Mouse (Mus musculus): ENCODE measurements around the gene Ccdc81. TPM values are rescaled to one million over a fixed set of nuclear protein-coding genes. Genes with fewer than 3 reads are reported as not detected.
A peak's percentile ranks its signal among the peaks of the same experiment; 100 is the strongest.

The Ccdc81 gene
- total and polyA plus RNA-seq, 3 experiments = not detected

- TF ChIP-seq MAFK (IDR thresholded peaks at IDR 0.05; ENCODE audit: borderline replicate concordance, low read depth, low read length) (no peak), TAL1 (IDR thresholded peaks at IDR 0.05; ENCODE audit: low read length) (no peak), BHLHE40 (IDR thresholded peaks at IDR 0.05; ENCODE audit: borderline replicate concordance, low read depth, low read length) (no peak), MAZ (IDR thresholded peaks at IDR 0.05; ENCODE audit: low read depth, low read length) (no peak), KAT2A (conservative IDR thresholded peaks at IDR 0.05; ENCODE audit: low read depth, low read length) (no peak), ELF1 (IDR thresholded peaks at IDR 0.05; ENCODE audit: low read depth, low read length) (no peak), GATA1 (IDR thresholded peaks at IDR 0.05; ENCODE audit: low read depth, low read length) (no peak)
- Histone ChIP-seq H3K4me3 (ENCODE audit: control insufficient read depth in 1 of 2, insufficient read depth in 1 of 2, low read depth in 2 of 2, low read length in 2 of 2) (no peak overlapping the region), H3K4me1 (ENCODE audit: control insufficient read depth in 1 of 2, insufficient read depth in 2 of 2, low read length in 2 of 2) (peaks cover 0 to 4% of the 10 kb centered on the region in 2 experiments; a peak in 1 of 4 replicates), H3K27me3 (ENCODE audit: control insufficient read depth in 1 of 2, insufficient read depth in 2 of 2, low read length in 2 of 2) (no peaks in the 10 kb centered on the region), H3K9me3 (replicated peaks; ENCODE audit: insufficient read depth, low read length) (no peaks in the 10 kb centered on the region), H3K27ac (ENCODE audit: control insufficient read depth, low read depth, low read length) (no peak overlapping the region), H3K36me3 (ENCODE audit: control insufficient read depth in 1 of 2, insufficient read depth in 2 of 2, low read length in 2 of 2) (no peaks in the 10 kb centered on the region), H3K79me2 (ENCODE audit: control insufficient read depth, insufficient read depth, low read length, poor library complexity) (no peaks in the 10 kb centered on the region), H3K9ac (ENCODE audit: control insufficient read depth, low read depth, low read length, poor library complexity, severe bottlenecking) (no peak overlapping the region)
- no peak for DNase-seq (ENCODE audit: low read depth, low spot score)
These were observed 44.6 kb upstream of the Ccdc81 start for GRCm38 (mm10) chr7:89948026-89948425.

GRCm38 (mm10) chr7:89940571-89941463 is 37.4 kb upstream of the Ccdc81 start, which contains the start of gene Hikeshi:
Gene Hikeshi (minus strand): TSS chr7:89941204.
- H3K27ac ChIP-seq (ENCODE audit: control insufficient read depth, low read depth, low read length) = peak within 1 kb of the TSS; percentile 83
- H3K79me2 ChIP-seq (ENCODE audit: control insufficient read depth, insufficient read depth, low read length, poor library complexity) = peaks cover 15% of the 10 kb centered on the region
- DNase-seq (ENCODE audit: low read depth, low spot score) = peak; percentile 99
- no peaks in the 10 kb centered on the region for H3K9me3 ChIP-seq (replicated peaks; ENCODE audit: insufficient read depth, low read length)
- H3K36me3 ChIP-seq (ENCODE audit: control insufficient read depth in 1 of 2, insufficient read depth in 2 of 2, low read length in 2 of 2) = peaks cover 0 to 5% of the 10 kb centered on the region in 2 experiments; a peak in 1 of 4 replicates
- no peaks in the 10 kb centered on the region for H3K27me3 ChIP-seq (ENCODE audit: control insufficient read depth in 1 of 2, insufficient read depth in 2 of 2, low read length in 2 of 2)
- H3K9ac ChIP-seq (ENCODE audit: control insufficient read depth, low read depth, low read length, poor library complexity, severe bottlenecking) = peak within 1 kb of the TSS; percentile 82
- peak within 1 kb of the TSS; percentile 71 to 96 for H3K4me3 ChIP-seq (ENCODE audit: control insufficient read depth in 1 of 2, insufficient read depth in 1 of 2, low read depth in 2 of 2, low read length in 2 of 2)
- peaks cover 0 to 5% of the 10 kb centered on the region in 2 experiments; a peak in 2 of 4 replicates for H3K4me1 ChIP-seq (ENCODE audit: control insufficient read depth in 1 of 2, insufficient read depth in 2 of 2, low read length in 2 of 2)
- TF ChIP-seq POLR2AphosphoS5 (IDR thresholded peaks at IDR 0.05; ENCODE audit: borderline replicate concordance, low read depth, low read length) (no peak), MYB (IDR thresholded peaks at IDR 0.05; ENCODE audit: low read depth, low read length) (no peak), ZMIZ1 (IDR thresholded peaks at IDR 0.05; ENCODE audit: low read depth, low read length) (peak; percentile 85), EP300 (IDR thresholded peaks at IDR 0.05; ENCODE audit: low read depth in 1 of 2, low read length in 2 of 2) (no peak), E2F4 (IDR thresholded peaks at IDR 0.05; ENCODE audit: borderline replicate concordance, low read depth, low read length) (peak; percentile 38; the same call in 1 of the 2 replicates), POLR2A (IDR thresholded peaks at IDR 0.05; ENCODE audit: control insufficient read depth in 1 of 2, insufficient read depth in 1 of 2, low read depth in 1 of 2, low read length in 2 of 2, poor library complexity in 1 of 2) (peak; percentile 54 to 87; a peak in 3 of 4 replicates), MYC (IDR thresholded peaks at IDR 0.05; ENCODE audit: low read depth, low read length) (peak; percentile 71; the same call in 1 of the 2 replicates), RAD21 (IDR thresholded peaks at IDR 0.05; ENCODE audit: low read depth, low read length) (no peak), KAT2A (conservative IDR thresholded peaks at IDR 0.05; ENCODE audit: low read depth, low read length) (peak; percentile 93), POLR2AphosphoS2 (IDR thresholded peaks at IDR 0.05; ENCODE audit: low read length) (0 out of 2 replicates have a peak, but pooled peaks have one; percentile 34), TBP (IDR thresholded peaks at IDR 0.05; ENCODE audit: low read depth, low read length) (peak; percentile 89), CHD2 (IDR thresholded peaks at IDR 0.05; ENCODE audit: low read length) (peak; percentile 90), UBTF (IDR thresholded peaks at IDR 0.05; ENCODE audit: borderline replicate concordance, insufficient read depth, low read depth, low read length) (no peak), TAL1 (IDR thresholded peaks at IDR 0.05; ENCODE audit: low read length) (no peak), TCF12 (IDR thresholded peaks at IDR 0.05; ENCODE audit: low read depth, low read length) (0 out of 2 replicates have a peak, but pooled peaks have one; percentile 12), USF2 (IDR thresholded peaks at IDR 0.05; ENCODE audit: borderline replicate concordance in 1 of 2, insufficient read depth in 1 of 2, low read depth in 1 of 2, low read length in 2 of 2) (no peak), GATA1 (IDR thresholded peaks at IDR 0.05; ENCODE audit: low read depth, low read length) (no peak), MAFK (IDR thresholded peaks at IDR 0.05; ENCODE audit: borderline replicate concordance, low read depth, low read length) (no peak), ZKSCAN1 (IDR thresholded peaks at IDR 0.05; ENCODE audit: low read depth, low read length) (no peak), MAX (IDR thresholded peaks at IDR 0.05; ENCODE audit: low read length) (peak; percentile 44; the same call in 1 of the 2 replicates), MEF2A (IDR thresholded peaks at IDR 0.05; ENCODE audit: extremely low read depth, insufficient replicate concordance, low read depth, low read length, poor library complexity, severe bottlenecking) (no peak), JUND (IDR thresholded peaks at IDR 0.05; ENCODE audit: low read depth, low read length) (no peak), NELFE (IDR thresholded peaks at IDR 0.05; ENCODE audit: low read depth, low read length) (peak; percentile 85), GABPA (IDR thresholded peaks at IDR 0.05; ENCODE audit: low read depth, low read length) (no peak), CHD1 (IDR thresholded peaks at IDR 0.05; ENCODE audit: low read depth, low read length) (peak; percentile 50; the same call in 1 of the 2 replicates), MAZ (IDR thresholded peaks at IDR 0.05; ENCODE audit: low read depth, low read length) (no peak; the same call in 1 of the 2 replicates)
